Mouse (Mus musculus) brain, adult 10 weeks (tissue): Measurements from ENCODE around the gene Vkorc1l1. TPM values are rescaled to one million over a fixed set of nuclear protein-coding genes. Genes with fewer than 3 reads are reported as not detected.

ENCODE experiments used
- polyA plus RNA-seq: library from polyadenylated mRNA; stranded (reverse); fragments of 350-450 nt; fragmentation: Illumina TruSeq; extraction: RNeasy Lipid Tissue Mini Kit (QIAGEN cat#74804); gene quantifications from one replicate; pipeline ENCODE4 v1.2.3, GENCODE M21; 2015; ENCODE audit warnings: low read depth, low replicate concordance

Gene Vkorc1l1
- 47.3 TPM for polyA plus RNA-seq

DNA sequence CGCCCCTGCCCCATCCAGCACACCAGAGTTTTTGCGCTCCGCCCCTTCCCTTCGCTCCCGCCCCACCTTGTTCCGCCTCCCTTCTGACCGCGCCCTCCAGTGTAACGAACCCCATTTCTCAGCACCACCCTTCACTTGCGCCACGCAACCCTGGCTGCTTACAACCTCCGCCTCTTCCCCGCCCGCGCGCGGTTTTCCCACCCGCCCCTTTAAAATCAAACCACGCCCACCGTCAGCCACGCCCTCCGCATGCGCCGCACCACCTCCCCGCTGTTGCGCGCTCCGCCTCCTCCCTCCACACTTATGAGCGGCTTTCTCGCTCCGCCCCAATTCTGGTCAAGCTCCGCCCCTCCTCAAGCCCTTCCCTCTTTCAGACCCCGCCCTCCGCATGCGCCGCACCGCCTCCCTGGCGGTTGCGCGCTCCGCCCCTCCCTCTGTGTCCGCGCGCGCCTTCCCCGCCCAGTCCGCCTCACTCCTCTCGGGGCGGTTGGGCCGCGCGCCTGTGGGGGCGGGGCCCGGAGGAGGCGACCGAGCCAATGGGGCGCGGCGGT, at the start of gene Vkorc1l1:
Vkorc1l1 (plus strand) TSS at position 476 of the 551 bp plus-strand sequence.

GRCm38 (mm10) chr5:129895198-129896088, 46.3 kb upstream of the Vkorc1l1 start, which contains the start of gene Zbed5:
Gene Zbed5, plus strand, starts transcription at chr5:129895723.

GRCm38 (mm10) chr5:129898449-129898848, 43.3 kb upstream of the Vkorc1l1 start, which contains the start of gene Phkg1:
Gene Phkg1, minus strand, starts transcription at chr5:129898549.

DNA sequence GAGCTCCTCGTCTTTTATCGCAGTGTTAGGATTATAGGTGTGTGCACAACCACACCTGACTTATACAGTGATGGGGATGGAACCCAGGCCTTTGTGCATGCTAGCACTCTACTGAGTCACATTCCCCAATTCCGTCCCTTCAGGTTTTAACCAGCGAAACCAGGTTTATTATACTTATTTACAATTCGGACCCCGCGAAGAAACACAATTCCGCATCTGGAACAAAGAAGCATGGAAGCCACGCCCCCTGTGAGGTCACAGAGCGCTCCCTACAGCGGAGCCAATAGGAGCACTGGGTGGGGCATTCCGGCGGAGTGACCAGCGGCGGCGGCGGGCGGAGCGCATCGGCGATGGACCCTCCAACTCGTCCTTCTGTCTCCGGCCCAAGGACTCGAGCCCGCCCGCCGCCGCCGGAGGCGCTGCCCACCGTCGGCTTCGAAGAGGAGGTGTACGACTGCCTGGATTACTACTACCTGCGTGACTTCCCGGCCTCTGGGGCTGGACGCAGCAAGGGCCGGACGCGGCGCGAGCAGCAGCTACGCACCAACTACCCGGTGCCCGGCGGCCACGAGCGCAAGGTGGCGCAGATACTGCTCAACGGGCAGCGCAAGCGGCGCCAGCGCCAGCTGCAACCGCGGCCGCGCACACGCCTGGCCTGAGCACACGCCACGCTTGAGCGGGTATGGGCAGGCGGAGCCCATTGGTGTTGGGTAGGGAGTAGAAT, 33.4 kb upstream of the Vkorc1l1 start, which contains the start of gene Nupr1l:
Nupr1l (plus strand) TSS at position 299 of the 724 bp plus-strand sequence.

GRCm38 (mm10) chr5:130002301-130003146, 60.8 kb downstream of the Vkorc1l1 start, which contains the start of gene Gusb:
Gene Gusb, minus strand, starts transcription at chr5:130003049.

DNA sequence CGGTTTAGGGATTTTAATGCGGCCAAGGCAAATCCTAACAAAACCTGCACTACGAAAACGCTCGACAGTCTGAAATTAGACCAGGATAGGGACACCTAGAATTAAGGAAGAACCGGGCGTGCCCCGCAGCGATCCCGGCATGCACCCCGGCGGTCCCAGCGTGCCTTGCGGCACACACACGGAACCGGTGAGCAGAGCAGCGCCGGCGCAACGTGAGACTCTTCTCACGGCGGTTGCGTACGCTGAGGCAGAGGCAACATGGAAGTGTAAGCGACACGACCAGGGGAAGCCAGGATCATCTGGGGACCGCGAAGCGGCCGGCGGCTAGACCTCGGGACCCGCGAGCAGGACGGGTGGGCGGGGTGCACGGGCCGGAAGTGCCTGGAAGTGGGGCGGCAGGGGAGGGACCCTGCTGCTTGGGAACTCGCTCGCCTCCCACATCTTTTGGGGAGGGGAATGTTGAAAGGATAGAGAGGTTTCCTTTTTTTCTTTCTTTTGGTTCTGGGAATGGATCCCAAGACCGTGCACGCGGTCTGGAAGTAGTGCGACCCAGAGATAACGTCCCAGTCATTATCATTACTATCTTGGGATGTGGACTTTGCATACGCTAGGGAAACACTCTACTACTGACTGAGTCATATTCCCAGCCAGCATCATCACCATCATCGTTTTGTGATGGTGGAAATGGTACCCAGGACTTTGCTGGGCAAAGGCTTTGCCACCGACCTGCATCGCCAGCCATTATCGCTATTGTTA, 87.5 kb downstream of the Vkorc1l1 start, which contains the start of the genes Asl and Crcp:
Asl (minus strand) TSS at position 106 of the 756 bp plus-strand sequence.
Crcp (plus strand) TSS at position 149 of the 756 bp plus-strand sequence.

Other genes starting within 250 kb of the Vkorc1l1 start
- not detected for gene Sept14, start 233.5 kb upstream of the Vkorc1l1 start, polyA plus RNA-seq
- 109 TPM for gene Mrps17, start 226.5 kb upstream of the Vkorc1l1 start, polyA plus RNA-seq
- gene Nipsnap2, start 216.9 kb upstream of the Vkorc1l1 start, polyA plus RNA-seq: 104 TPM
- 29.1 TPM for gene Psph, start 154.5 kb upstream of the Vkorc1l1 start, polyA plus RNA-seq
- 20.4 TPM for gene Sumf2, start 95.0 kb upstream of the Vkorc1l1 start, polyA plus RNA-seq
- gene Chchd2, start 54.5 kb upstream of the Vkorc1l1 start, polyA plus RNA-seq: 738 TPM
- gene Zbed5, start 46.2 kb upstream of the Vkorc1l1 start, polyA plus RNA-seq: 7.1 TPM
- gene Phkg1, start 43.4 kb upstream of the Vkorc1l1 start, polyA plus RNA-seq: 22.4 TPM
- gene Nupr1l, start 33.4 kb upstream of the Vkorc1l1 start, polyA plus RNA-seq: 1.6 TPM
- gene Gusb, start 61.1 kb downstream of the Vkorc1l1 start, polyA plus RNA-seq: 19.3 TPM
- gene Asl, start 87.3 kb downstream of the Vkorc1l1 start, polyA plus RNA-seq: 20.2 TPM
- gene Crcp, start 87.3 kb downstream of the Vkorc1l1 start, polyA plus RNA-seq: 56.4 TPM
- 40.9 TPM for gene Tpst1, start 131.4 kb downstream of the Vkorc1l1 start, polyA plus RNA-seq
- gene Kctd7, start 202.9 kb downstream of the Vkorc1l1 start, polyA plus RNA-seq: 8.3 TPM
- gene Rabgef1, start 229.8 kb downstream of the Vkorc1l1 start, polyA plus RNA-seq: 48.7 TPM